Mouse (Mus musculus) left cerebral cortex, adult 6 months (tissue): ENCODE data around the gene Cmah. TPM values are rescaled to one million over a fixed set of nuclear protein-coding genes. Genes with fewer than 3 reads are reported as not detected.

Experiments used
- long read RNA-seq, 2 experiments: library from polyadenylated mRNA; unstranded; transcript quantifications; one replicate each; pipeline ENCODE4 v2.0.0; 2019 to 2020
- polyA plus RNA-seq: library from polyadenylated mRNA; unstranded; fragments of <200 nt; fragmentation: Nextera tagmentation; gene quantifications from 2 replicates; pipeline ENCODE4 v1.2.3, GENCODE M21; 2021

Cmah gene
- not detected in 2 replicates for polyA plus RNA-seq
- long read RNA-seq, experiment 1 = 0 reads
- long read RNA-seq, experiment 2 = 0 reads

DNA sequence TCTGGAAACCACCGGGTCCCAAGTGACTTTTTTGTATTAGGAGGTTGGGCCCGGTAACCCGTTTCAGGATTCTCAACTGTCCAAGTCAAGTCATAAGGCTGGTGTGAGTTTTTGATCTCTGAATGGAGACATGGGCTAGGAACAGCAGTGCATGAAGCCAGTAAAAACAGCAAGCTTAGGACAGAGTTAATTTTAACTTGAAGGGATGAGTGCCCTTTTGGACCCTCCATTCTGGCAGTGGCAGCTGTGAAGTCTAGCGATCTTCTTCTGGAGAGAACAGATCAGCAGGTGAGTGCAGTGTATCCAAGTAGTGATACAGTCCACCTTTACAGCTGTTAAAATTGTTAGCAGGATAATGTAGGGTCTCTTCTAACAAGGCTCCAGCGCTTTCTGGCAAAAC is at the start of gene Cmah:
Gene Cmah (plus strand): TSS at position 204 of the 400 bp plus-strand sequence.

DNA sequence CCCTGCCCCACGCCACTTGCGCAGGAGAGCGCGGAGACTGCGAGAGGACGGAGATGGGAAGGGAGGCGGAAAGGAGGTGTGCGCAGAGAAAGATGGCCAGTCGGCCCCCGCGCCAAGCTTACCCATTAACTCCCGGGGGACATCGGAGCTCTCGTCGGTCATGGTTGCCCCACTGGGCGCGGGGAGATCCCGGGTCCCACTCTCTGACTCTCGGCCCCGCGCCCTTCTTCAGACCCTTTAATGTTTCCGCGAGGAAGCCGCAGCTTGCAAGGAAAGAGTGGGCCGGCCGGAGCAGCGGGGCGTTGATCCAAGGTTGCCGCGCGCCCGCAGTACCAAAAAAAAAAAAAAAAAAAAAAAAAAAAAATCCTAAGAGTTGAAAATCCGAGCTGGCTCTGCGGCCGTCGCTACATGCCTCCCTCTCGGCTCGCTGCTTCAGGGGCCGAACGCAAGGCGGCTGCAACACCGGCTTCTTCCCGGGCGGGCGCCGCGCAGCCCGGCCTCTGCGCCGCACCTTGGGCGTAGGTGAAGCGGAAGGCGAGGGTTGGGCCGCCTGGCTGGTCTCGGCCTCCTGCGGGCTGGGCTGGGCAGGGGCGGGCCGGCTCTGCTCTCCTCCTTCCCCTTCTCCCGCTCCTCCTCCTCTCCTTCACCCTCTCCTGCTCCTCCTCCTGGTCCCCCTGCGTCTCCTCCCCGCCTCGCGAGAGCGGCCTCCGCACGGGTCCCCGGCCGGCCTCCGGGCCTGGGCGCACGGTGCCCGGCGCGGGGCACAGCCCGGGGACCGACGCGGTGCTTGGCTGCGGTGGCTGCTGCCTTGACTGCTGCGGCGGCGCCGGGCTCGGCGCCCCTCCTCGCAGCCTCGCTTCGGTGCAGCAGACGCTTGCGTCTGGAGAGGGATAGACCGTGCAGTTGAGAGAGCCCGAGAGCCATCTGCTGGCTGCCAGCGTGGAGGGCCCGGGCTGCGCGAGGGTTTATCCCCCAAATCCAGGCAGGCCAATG is 46.5 kb upstream of the Cmah start, which contains the start of gene Carmil1:
Gene Carmil1 (minus strand): TSS at position 357 of the 993 bp plus-strand sequence.

Other genes with a start within 250 kb of the Cmah start
- 18.2 and 18.3 TPM in 2 replicates for gene Carmil1, start 46.6 kb upstream of the Cmah start, polyA plus RNA-seq